8 mouse cellular contexts compared by ENCODE assay signal in the genomic region with DNA sequence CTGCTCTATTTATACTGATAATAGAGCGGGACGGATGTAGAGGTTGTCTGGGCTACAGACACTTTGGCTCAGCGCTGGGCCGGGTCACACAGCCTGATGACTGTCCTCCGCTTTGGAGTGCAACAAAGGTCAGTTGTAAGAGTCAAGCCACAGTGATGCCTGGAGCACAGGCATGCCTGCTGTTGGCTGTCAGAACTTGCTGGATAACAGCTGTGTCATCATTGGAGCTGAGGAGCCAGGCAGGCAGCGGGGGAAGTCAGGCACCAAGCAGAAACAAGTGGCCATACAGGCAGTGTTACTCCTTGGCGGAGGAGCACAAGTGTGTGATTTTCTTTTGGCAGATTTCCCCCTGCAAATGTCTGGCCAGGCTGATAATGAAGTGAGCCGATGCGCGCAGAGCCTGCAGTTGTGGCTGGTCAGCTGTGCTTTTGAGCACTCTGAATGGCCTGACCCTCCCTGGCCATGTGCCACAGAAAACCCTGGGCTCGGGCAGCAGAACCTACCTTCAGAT. TPM values are rescaled to one million over a fixed set of nuclear protein-coding genes. Genes with fewer than 3 reads are reported as not detected.
DNase-seq lines count a peak whose midpoint lies in the region; ATAC-seq lines count a peak whose summit lies in the region.

No protein-coding gene starts in this region.

- H3K27ac ChIP-seq in embryonic facial prominence, embryonic 13.5 days, result peak overlapping the region; percentile 57
- peak overlapping the region; percentile 89 for H3K27ac ChIP-seq in heart, embryonic 12.5 days (ENCODE audit: poor library complexity, severe bottlenecking)
- H3K27ac ChIP-seq in kidney, embryonic 16.5 days (ENCODE audit: low read length), result peak overlapping the region; percentile 76
- H3K27ac ChIP-seq in lung, embryonic 15.5 days, result peak overlapping the region; percentile 61
- peak overlapping the region; percentile 62 for H3K27ac ChIP-seq in stomach, embryonic 15.5 days

- peaks cover 92% of the 10 kb centered on the region for H3K4me1 ChIP-seq in embryonic facial prominence, embryonic 13.5 days
- peaks cover 97% of the 10 kb centered on the region for H3K4me1 ChIP-seq in heart, embryonic 12.5 days (replicated peaks)
- H3K4me1 ChIP-seq in kidney, embryonic 16.5 days (ENCODE audit: insufficient read depth, low read length), result peaks cover 62% of the 10 kb centered on the region
- peaks cover 96% of the 10 kb centered on the region for H3K4me1 ChIP-seq in lung, embryonic 15.5 days
- peaks cover 58% of the 10 kb centered on the region for H3K4me1 ChIP-seq in stomach, embryonic 15.5 days

- ATAC-seq in embryonic facial prominence, embryonic 13.5 days (ENCODE audit: insufficient number of reproducible peaks, insufficient read depth, low FRiP score, low TSS enrichment, low read depth), result no peak
- peak; percentile 54 for ATAC-seq in heart, embryonic 12.5 days (ENCODE audit: insufficient number of reproducible peaks, low FRiP score)
- ATAC-seq in kidney, embryonic 16.5 days (ENCODE audit: low FRiP score, low TSS enrichment), result peak; percentile 49
- peak; percentile 51 for ATAC-seq in lung, embryonic 15.5 days (ENCODE audit: borderline replicate concordance, extremely low read depth, low FRiP score, low TSS enrichment)
- peak; percentile 20; the same call in 1 of the 2 replicates for ATAC-seq in stomach, embryonic 15.5 days (ENCODE audit: insufficient read depth, low FRiP score, low read depth)
- no peak for ATAC-seq in erythroblast, adult 5-6 weeks (replicated peaks; ENCODE audit: low FRiP score, poor library complexity, severe bottlenecking)

- no peak overlapping the region for H3K9ac ChIP-seq in embryonic facial prominence, embryonic 13.5 days
- peak overlapping the region; percentile 44; the same call in 1 of the 2 replicates for H3K9ac ChIP-seq in heart, embryonic 12.5 days
- no peak overlapping the region for H3K9ac ChIP-seq in kidney, embryonic 16.5 days (replicated peaks; ENCODE audit: low read length)
- H3K9ac ChIP-seq in lung, embryonic 15.5 days, result no peak overlapping the region
- H3K9ac ChIP-seq in stomach, embryonic 15.5 days, result no peak overlapping the region

- no peaks in the 10 kb centered on the region for H3K27me3 ChIP-seq in embryonic facial prominence, embryonic 13.5 days
- no peaks in the 10 kb centered on the region for H3K27me3 ChIP-seq in heart, embryonic 12.5 days (replicated peaks)
- no peaks in the 10 kb centered on the region; the same call in 1 of the 2 replicates for H3K27me3 ChIP-seq in kidney, embryonic 16.5 days (ENCODE audit: insufficient read depth, low read length)
- H3K27me3 ChIP-seq in lung, embryonic 15.5 days, result peaks cover 15% of the 10 kb centered on the region; the same call in 1 of the 2 replicates
- H3K27me3 ChIP-seq in stomach, embryonic 15.5 days (replicated peaks), result no peaks in the 10 kb centered on the region

- 37% methylated on average over 11 of the region's 11 CpGs for WGBS in embryonic facial prominence, embryonic 13.5 days
- 10% methylated on average over 11 of the region's 11 CpGs for WGBS in heart, embryonic 12.5 days
- WGBS in kidney, embryonic 16.5 days, result 26% methylated on average over 11 of the region's 11 CpGs
- 25% methylated on average over 11 of the region's 11 CpGs for WGBS in lung, embryonic 15.5 days
- 33% methylated on average over 11 of the region's 11 CpGs for WGBS in stomach, embryonic 15.5 days

- DNase-seq in ovary, adult 18-20 months (ENCODE audit: low spot score), result peak; percentile 37
- DNase-seq in ovary, postnatal 10 days (ENCODE audit: low spot score), result no peak

- H3K9me3 ChIP-seq in embryonic facial prominence, embryonic 13.5 days, result no peaks in the 10 kb centered on the region
- H3K9me3 ChIP-seq in heart, embryonic 12.5 days (replicated peaks), result no peaks in the 10 kb centered on the region
- H3K9me3 ChIP-seq in kidney, embryonic 16.5 days (ENCODE audit: low read length), result no peaks in the 10 kb centered on the region
- no peaks in the 10 kb centered on the region for H3K9me3 ChIP-seq in lung, embryonic 15.5 days
- no peaks in the 10 kb centered on the region for H3K9me3 ChIP-seq in stomach, embryonic 15.5 days

- H3K36me3 ChIP-seq in embryonic facial prominence, embryonic 13.5 days, result peaks cover 20% of the 10 kb centered on the region
- H3K36me3 ChIP-seq in heart, embryonic 12.5 days, result 0 out of 2 replicates have a peak, but pooled peaks cover 2% of the 10 kb centered on the region
- no peaks in the 10 kb centered on the region for H3K36me3 ChIP-seq in kidney, embryonic 16.5 days (ENCODE audit: insufficient read depth, low read length)
- no peaks in the 10 kb centered on the region for H3K36me3 ChIP-seq in lung, embryonic 15.5 days
- H3K36me3 ChIP-seq in stomach, embryonic 15.5 days, result no peaks in the 10 kb centered on the region

- no peak overlapping the region for H3K4me2 ChIP-seq in embryonic facial prominence, embryonic 13.5 days
- H3K4me2 ChIP-seq in heart, embryonic 12.5 days, result 0 out of 2 replicates have a peak overlapping the region, but pooled peaks have one; percentile 29
- H3K4me2 ChIP-seq in kidney, embryonic 16.5 days (replicated peaks; ENCODE audit: low read depth, low read length), result no peak overlapping the region
- H3K4me2 ChIP-seq in lung, embryonic 15.5 days, result peak overlapping the region; percentile 7; the same call in 1 of the 2 replicates
- H3K4me2 ChIP-seq in stomach, embryonic 15.5 days, result no peak overlapping the region

- H3K4me3 ChIP-seq in embryonic facial prominence, embryonic 13.5 days, result no peak overlapping the region
- no peak overlapping the region for H3K4me3 ChIP-seq in heart, embryonic 12.5 days
- no peak overlapping the region for H3K4me3 ChIP-seq in kidney, embryonic 16.5 days (ENCODE audit: low read length)
- H3K4me3 ChIP-seq in lung, embryonic 15.5 days, result no peak overlapping the region
- no peak overlapping the region for H3K4me3 ChIP-seq in stomach, embryonic 15.5 days (replicated peaks)

RNA-seq across cellular contexts. Expression of a gene that starts 25.5 kb away (rescaled TPM):
- polyA plus RNA-seq in embryonic facial prominence, embryonic 13.5 days (2015; fragmentation: Nextera tagmentation; extraction: Ambion mirVana), result 57.4 and 62.5 TPM in 2 replicates
- polyA plus RNA-seq in heart, embryonic 12.5 days (2016; fragmentation: Nextera tagmentation; extraction: Ambion mirVana), result 34.6 and 38.2 TPM in 2 replicates
- polyA plus RNA-seq in kidney, embryonic 16.5 days (2015; fragmentation: Nextera tagmentation; extraction: Ambion mirVana), result 66.3 and 66.6 TPM in 2 replicates
- 56.0 and 58.9 TPM in 2 replicates for polyA plus RNA-seq in lung, embryonic 15.5 days (2015; fragmentation: Nextera tagmentation; extraction: Ambion mirVana)
- polyA plus RNA-seq in stomach, embryonic 15.5 days (2015; fragmentation: Nextera tagmentation; extraction: Ambion mirVana), result 56.3 and 61.1 TPM in 2 replicates
- 7.5 and 14.2 TPM in 2 replicates for total RNA-seq in erythroblast, adult 5-6 weeks (2015; ENCODE audit: low replicate concordance)
- 11.4 and 13.4 TPM in 2 replicates for total RNA-seq in erythroblast, adult 5-6 weeks (2017; ENCODE audit: low replicate concordance)

Comparison
In these comparisons a context has a peak if more than half of its experiments do, and no peak if none do; other contexts are left out.
1. ATAC-seq: peak in heart, embryonic 12.5 days (single experiment), kidney, embryonic 16.5 days (single experiment), lung, embryonic 15.5 days (single experiment) and stomach, embryonic 15.5 days (single experiment); none in embryonic facial prominence, embryonic 13.5 days (single experiment) and erythroblast, adult 5-6 weeks (single experiment).
2. H3K4me2 ChIP-seq: peak in heart, embryonic 12.5 days (single experiment) and lung, embryonic 15.5 days (single experiment); none in embryonic facial prominence, embryonic 13.5 days (single experiment), kidney, embryonic 16.5 days (single experiment) and stomach, embryonic 15.5 days (single experiment).
3. Peak in every context shown above with its lines, with median percentiles within 50 percentile points of each other: H3K27ac ChIP-seq.